Mouse (Mus musculus): ENCODE results near the gene Uqcc3.
"Not testable (repeated sequence)": the region's sequence is repeated elsewhere in the genome, so short reads cannot be mapped to it uniquely, and the experiment has no call there.

Uqcc3 gene

GRCm38 (mm10) chr19:8880311-8881033 is at the start of gene Uqcc3:
Uqcc3 (minus strand) TSS chr19:8880923.
- peak; percentile 82 for DNase-seq (ENCODE audit: low read depth, low spot score)

DNA sequence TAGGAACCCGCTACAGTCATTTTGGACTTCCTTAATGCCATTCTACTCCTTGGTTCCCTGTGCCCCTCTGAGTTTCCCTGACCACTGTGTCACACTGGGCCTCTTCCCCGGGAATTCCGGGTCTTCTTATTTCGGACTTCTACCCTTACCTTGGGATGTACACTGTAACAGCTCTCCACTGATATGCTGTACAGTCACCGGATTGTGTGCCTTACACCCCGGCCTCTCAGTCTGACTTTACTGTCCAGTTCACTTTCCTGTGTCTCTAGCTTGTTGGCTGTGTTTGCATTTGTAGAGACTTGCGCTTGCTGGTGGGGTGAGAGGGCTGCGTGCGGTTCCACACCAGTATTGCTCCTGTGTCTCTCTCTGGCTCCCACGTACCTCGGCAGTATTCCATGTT is 49.4 kb upstream of the Uqcc3 start:
- no peak for DNase-seq (ENCODE audit: low read depth, low spot score)

GRCm38 (mm10) chr19:8929224-8930088 is 48.7 kb upstream of the Uqcc3 start, which contains the start of the genes Rom1 and Eml3:
Rom1 (minus strand) TSS chr19:8929356.
Eml3 (plus strand) TSS chr19:8929552.
- DNase-seq (ENCODE audit: low read depth, low spot score): peak; percentile 80

GRCm38 (mm10) chr19:8928689-8929223 is 48.0 kb upstream of the Uqcc3 start:
- no peak for DNase-seq (ENCODE audit: low read depth, low spot score)

- no peak for DNase-seq (ENCODE audit: low read depth, low spot score)
Observed at GRCm38 (mm10) chr19:8927891-8928525, 47.3 kb upstream of the Uqcc3 start.

DNA sequence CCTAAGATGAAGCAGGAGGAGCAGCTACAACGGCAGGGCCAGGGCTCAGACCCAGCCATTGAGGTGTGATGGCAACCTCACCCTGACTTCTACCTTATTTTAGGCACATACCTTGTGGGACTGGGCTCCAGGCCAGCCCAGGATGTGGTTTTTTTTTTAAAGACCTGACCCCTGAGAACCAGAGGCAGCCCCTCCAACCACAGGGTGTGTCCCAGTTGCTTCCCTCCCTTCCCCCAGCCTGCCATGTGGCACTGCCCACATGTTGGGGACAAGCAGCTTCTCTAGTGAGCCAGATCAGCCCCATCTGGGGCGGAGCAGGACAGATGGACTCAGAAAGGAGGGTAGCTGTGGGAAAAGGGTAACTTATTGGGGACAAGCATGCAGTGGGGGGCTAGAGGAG is 46.0 kb upstream of the Uqcc3 start:
- DNase-seq (ENCODE audit: low read depth, low spot score): no peak

GRCm38 (mm10) chr19:8921741-8922140 is 41.0 kb upstream of the Uqcc3 start:
- no peak for DNase-seq (ENCODE audit: low read depth, low spot score)

GRCm38 (mm10) chr19:8920836-8921291 is 40.1 kb upstream of the Uqcc3 start:
- DNase-seq (ENCODE audit: low read depth, low spot score): peak; percentile 68

DNA sequence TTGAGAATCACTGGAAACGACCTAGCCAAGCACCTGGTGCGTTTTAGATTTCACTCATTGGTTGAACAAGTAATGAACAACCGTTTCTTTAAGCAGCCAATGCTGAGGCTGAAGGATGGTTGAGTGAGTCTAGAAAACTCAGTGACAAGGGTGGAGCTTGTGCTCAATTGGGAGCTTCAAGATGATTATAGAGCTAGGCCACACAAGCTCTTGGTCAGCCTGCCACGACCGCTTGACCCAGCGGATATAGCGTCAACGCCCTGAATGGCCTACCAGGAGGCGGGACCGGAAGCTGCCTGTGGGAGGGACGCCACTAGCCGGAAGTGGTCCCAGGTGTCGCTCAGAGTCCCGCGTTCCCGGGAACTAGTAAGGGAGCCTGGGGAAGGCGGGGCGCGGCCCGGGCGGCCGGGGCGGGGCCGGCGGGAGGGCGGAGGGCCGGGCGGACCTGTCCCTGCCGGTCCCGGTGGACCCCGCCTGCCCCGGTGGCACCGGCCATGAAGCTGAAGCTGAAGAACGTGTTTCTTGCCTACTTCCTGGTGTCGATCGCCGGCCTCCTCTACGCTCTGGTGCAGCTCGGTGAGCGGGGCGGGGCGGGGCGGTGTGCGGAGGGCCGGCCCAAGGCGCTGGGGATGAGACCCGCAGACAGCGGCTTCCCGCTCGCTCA is 39.5 kb upstream of the Uqcc3 start, which contains the start of gene B3gat3:
Gene B3gat3 (plus strand): TSS at position 302 of the 664 bp plus-strand sequence.
- DNase-seq (ENCODE audit: low read depth, low spot score): peak; percentile 94

- no peak for DNase-seq (ENCODE audit: low read depth, low spot score)
Observed at GRCm38 (mm10) chr19:8919684-8920072, 39.0 kb upstream of the Uqcc3 start.

- DNase-seq (ENCODE audit: low read depth, low spot score): no peak
Observed at GRCm38 (mm10) chr19:8919000-8919399, 38.3 kb upstream of the Uqcc3 start.

DNA sequence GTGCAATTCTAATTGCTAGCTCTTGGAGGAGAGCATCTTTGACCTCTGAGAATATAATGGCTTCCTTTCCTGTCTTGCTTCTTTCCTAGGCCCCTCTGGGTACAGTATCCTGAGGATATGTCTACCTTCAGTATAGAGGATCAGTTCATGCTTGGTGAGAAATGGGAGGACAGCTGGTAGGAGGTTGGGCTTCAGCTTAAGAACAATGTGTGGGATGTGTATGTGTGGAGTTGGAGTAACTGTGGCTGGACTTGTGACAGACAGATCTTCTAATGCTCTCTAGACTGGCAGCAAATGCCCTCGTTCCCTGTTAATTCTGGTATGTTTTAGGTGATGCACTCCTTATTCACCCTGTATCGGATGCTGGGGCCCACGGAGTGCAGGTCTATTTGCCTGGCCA is 33.5 kb upstream of the Uqcc3 start:
- DNase-seq (ENCODE audit: low read depth, low spot score): no peak

- DNase-seq (ENCODE audit: low read depth, low spot score): no peak
Observed at GRCm38 (mm10) chr19:8911810-8912209, 31.1 kb upstream of the Uqcc3 start.

GRCm38 (mm10) chr19:8908531-8908930 is 27.8 kb upstream of the Uqcc3 start:
- no peak for DNase-seq (ENCODE audit: low read depth, low spot score)

DNA sequence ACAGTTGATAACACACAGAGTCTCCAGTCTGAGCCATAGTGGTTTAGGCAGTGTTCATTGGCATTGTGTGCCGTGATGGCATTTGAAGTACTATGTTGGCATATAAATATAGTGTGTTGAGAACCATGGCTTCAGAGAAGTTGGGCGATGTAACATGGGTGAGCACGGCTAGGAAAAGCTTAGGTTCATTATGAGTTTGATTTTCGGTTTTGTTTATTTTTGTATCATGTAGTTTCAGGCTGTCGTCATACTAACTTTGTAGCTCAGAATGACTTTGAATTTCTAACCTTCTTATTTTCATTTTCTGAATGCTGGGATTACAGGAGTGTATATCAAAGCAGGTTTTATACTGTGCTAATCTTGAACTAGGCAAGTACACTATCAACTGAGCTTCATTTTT is 22.7 kb upstream of the Uqcc3 start:
- no peak for DNase-seq (ENCODE audit: low read depth, low spot score)

GRCm38 (mm10) chr19:8899079-8899478 is 18.4 kb upstream of the Uqcc3 start:
- no peak for DNase-seq (ENCODE audit: low read depth, low spot score)

GRCm38 (mm10) chr19:8898576-8898975 is 17.9 kb upstream of the Uqcc3 start:
- DNase-seq (ENCODE audit: low read depth, low spot score): no peak

- peak; percentile 97 for DNase-seq (ENCODE audit: low read depth, low spot score)
Observed at GRCm38 (mm10) chr19:8897865-8898495, 17.3 kb upstream of the Uqcc3 start, which contains the start of gene Ganab. Ganab (plus strand) TSS chr19:8898071.

DNA sequence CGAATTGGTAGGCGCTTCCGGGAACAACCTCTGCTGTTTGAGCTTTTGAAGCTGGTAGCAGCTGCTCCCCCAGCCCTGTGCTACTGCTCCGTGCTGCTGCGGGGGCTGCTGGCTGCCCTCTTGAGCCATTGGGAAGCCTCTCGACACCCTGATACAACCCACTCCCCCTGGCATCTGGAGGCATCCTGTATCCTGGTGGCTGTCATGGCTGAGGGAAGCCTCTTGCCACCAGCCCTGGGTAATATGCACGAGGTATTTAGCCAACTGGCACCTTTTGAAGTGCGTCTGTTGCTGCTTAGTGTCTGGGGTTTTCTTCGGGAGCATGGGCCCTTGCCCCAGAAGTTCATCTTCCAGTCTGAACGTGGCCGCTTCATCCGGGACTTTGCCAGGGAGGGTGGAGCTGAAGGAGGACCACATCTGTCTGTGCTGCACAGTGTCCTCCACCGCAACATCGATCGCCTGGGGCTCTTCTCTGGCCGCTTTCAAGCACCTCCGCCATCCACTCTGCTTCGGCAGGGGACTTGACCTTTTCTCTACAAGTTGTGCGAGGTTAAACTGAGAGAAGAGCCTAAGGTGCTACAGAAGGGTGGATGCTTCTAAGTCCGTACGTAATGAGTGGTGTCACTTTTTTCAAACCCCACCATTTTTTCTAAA is 16.6 kb upstream of the Uqcc3 start:
- DNase-seq (ENCODE audit: low read depth, low spot score): peak; percentile 36

- not testable (repeated sequence) for DNase-seq (ENCODE audit: low read depth, low spot score)
Observed at GRCm38 (mm10) chr19:8896231-8896630, 15.5 kb upstream of the Uqcc3 start.
